Mouse (Mus musculus): Measurements from ENCODE around the gene Gm21680.
"Not testable (repeated sequence)": the region's sequence is repeated elsewhere in the genome, so short reads cannot be mapped to it uniquely, and the experiment has no call there.

DNA sequence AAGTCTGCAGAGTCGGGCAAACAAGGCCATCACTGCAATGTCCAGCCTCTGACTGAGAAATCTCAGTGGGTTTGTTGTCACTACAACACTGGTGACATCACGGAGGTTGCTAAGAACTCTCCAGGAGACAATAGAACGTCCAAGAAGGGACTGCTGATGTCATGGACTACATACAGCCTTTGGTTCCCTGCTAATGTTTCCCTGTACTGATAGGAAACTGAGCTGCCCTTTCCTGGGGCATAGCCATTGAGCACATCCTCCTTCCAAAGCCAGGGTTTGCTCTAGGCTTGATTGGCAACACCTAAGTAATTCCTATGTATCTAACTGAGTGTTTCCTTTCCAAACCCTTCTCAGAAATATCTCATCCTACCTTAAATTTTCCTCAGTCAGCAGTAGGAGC, 16.1 kb upstream of the Gm21680 start, which contains the start of gene Gm21698:
- not testable (repeated sequence) for TF ChIP-seq CTCF (IDR thresholded peaks at IDR 0.05; ENCODE audit: borderline replicate concordance, extremely low read depth, insufficient read depth, insufficient read length); POLR2A (IDR thresholded peaks at IDR 0.05; ENCODE audit: borderline replicate concordance, extremely low read depth, insufficient read depth, insufficient read length, poor library complexity, severe bottlenecking)

Data from brain, embryonic 14.5 days (tissue).